Mouse (Mus musculus) spleen, adult 18-20 months (tissue): ENCODE data around the gene Armh3.
"Not testable (repeated sequence)": the region's sequence is repeated elsewhere in the genome, so short reads cannot be mapped to it uniquely, and the experiment has no call there.

Experiments
- DNase-seq, 2 experiments: peaks; one replicate each; pipeline ENCODE4 v3.0.0; 2022; ENCODE audit warnings: mixed read lengths in 2 of 2

Armh3 gene

DNA sequence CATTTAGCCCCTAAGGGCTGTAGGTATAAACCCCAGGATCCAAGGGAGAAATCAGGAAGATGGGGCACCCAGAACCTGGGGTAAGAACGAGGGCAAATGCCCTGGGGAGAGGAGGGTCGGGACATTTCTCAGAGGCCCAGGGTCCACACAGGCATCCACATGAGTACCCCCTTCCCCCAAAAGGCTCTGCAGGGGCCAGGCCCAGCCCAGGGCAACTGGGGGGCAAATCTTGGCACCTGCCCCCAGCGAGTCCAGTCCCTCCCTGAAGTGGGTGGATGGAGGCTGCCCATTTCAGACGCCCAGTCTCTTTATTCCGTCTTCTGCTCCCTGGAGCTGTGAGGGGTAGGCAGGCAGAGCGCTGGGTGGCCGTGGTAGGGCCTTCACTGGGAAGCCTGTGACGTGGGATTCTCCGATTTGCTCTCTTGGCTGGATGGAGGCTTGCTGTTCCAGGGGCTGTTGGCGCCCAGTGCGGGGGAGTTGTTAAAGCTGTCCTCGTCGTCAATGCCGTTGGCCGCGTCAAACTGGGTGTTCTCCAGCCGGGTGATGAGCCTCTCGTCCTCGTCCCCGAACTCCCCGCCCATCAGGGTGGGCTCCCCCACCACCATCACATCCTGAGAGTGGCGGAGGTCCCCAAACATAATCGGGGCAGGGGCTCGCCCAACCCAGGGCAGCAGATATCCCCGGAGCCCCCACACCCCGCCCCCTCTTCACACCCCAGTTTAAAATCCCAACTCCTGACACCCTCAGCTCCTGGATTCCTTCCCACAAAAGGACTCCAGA is 34.6 kb upstream of the Armh3 start:
- no peak for DNase-seq

DNA sequence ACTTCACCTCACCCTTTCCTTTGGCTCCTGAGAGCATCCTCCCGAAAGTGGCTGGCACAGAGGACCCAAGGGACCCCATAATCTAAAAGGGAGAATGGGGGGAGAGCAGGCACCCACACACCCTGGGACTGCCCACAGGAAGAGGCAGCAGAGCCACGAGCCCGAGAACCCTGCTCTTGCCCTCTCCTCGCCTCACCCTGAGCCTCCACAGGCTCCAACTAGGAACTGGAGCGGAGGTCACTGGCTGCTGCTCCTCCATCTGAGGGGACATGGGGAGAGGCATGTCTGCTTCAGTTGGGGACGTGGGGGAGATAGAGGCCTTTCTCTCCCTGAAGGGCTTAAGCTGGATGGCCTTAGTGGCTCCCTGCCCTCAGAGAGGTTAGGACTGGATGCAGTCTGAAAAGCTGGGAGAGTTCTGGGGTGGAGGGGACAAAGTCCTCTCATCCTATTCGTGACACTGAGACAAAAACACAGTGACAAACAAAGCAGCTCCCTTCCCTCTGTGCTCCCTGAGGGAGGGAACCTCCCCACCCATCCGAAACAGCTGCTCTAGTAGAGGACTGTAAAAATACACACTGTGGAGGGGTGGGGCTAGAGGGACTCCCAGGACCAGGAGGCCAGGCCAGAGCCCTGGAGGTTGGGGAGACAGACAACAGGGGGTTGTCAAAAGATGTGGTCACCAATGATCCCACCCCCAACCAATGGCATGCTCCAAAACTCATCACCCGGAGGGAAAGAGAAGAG is 33.6 kb upstream of the Armh3 start:
- no peak for DNase-seq

DNA sequence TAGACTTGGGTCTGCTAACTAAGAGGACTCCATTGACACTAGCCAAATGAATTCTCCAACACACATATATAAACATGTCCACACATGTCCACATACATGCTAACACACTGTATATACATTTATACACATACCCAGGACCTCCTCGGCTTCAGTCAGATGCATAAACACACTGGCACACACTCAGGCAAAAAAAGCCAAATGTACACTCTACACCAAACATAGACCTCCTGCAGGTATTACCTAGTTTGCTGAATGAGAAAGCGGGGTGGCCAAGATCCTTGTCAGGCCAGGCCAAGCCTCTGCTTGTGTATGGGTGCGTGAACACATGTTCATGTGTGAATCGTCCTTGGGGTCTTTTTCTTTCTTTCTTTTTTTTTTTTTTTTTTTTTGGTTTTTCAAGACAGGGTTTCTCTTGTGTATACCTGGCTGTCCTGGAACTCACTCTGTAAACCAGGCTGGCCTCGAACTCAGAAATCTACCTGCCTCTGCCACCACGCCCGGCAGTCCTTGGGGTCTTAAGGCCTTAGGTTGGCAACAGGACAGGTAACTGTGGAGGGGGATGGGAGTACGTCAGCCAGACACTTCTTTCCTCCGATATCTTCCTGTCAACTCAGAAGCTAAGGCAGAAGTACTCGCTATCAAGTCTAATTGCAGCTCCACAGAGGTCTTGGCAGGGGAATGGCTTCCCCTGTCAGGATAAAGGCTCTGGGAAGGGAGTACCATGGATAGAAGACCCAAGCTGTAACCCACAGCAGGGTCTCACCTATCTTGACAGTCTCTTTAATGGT is 32.1 kb upstream of the Armh3 start:
- no peak for DNase-seq

DNA sequence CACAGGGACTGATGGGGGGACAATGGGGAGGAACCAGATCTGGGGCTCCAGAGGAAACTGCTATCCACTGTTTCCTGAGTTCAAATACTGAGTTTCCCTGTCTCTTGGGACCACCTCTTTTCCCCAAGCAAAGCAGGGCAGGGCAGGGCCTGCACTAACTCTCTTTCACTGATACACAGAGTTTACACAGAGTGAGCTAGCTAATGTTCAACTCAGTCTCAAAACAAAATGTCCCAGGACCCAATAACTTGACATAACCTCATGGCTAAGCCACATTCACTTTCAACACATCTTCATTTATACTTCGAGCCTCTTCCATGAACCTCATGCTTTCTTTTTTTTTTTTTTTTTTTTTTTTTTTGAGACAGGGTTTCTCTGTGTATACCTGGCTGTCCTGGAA is 31.4 kb upstream of the Armh3 start:
- no peak for DNase-seq

DNA sequence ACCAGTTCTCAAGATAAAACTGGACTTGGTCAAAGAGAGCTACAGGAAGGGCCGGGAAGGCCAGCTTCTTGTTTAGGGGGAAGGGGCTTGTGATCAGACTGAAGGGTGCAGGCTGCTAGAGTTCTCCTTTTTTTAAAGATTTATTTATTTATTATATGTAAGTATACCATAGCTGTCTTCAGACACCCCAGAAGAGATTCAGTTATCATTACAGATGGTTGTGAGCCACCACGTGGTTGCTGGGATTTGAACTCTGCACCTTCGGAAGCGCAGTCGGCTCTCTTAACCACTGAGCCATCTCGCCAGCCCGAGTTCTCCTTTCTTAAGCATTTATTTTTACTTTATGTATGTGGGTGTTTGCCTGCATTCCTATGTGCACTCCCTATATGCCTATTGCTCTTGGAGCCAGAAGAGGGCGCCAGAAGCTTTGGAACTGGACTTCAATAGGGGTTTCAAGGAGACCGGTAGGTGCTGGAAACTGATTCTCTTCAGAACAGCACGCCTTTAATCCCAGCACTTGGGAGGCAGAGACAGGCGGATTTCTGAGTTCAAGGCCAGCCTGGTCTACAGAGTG is 30.5 kb upstream of the Armh3 start:
- no peak for DNase-seq

DNA sequence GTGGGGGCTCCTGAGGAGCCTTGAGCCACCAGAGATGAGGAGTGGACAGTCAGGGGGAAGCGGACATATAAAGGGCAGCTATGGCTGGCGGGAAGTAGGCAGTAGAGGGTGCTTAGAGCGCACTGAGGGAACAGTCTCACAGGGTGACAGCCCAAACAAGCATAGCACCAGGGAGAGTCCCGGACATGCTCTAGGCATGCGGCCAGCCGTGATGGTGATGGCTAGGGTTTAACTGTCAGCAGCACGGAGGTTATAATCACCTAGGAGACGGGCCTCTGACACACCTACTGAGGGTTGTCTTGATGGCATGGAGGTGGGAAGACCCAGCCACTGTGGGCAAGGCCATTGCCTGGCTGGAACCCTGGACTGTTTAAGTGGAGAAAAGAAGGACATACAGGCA is 28.3 kb upstream of the Armh3 start:
- DNase-seq = no peak

DNA sequence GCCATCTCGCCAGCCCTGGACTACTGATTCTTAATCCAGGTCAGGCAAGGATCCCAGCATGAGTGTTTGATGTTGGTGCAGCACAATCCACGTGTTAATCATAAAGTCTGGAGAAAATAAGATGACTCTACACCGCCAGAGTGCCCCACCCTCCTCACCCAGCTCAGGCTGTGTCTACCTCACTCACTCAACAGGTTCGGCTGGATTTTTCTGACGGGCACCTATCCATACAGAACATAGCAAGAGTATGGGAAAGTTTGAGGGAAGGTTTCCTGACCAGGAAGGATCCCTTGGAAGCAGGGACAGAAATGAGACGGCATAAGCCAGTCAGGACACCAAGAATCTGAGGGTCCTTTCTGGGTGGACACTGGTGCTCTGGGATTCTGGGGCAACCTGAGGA is 26.7 kb upstream of the Armh3 start:
- DNase-seq = no peak

DNA sequence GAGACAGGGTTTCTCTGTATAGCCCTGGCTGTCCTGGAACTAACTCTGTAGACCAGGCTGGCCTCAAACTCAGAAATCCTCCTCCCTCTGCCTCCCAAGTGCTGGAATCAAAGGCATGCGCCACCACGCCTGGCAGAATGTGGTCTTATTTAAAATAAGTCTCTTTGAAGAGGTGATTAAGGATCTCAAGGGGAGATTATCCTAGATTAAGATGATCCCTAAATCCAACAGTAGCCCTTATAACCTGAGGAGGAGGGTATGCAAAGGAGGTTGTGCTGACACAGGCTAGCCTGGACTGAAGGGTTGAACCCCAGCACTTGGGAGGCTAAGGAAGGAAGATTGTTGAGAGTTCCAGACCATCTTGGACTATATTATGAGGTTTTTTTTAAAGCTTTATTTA is 17.7 kb upstream of the Armh3 start:
- DNase-seq = no peak

DNA sequence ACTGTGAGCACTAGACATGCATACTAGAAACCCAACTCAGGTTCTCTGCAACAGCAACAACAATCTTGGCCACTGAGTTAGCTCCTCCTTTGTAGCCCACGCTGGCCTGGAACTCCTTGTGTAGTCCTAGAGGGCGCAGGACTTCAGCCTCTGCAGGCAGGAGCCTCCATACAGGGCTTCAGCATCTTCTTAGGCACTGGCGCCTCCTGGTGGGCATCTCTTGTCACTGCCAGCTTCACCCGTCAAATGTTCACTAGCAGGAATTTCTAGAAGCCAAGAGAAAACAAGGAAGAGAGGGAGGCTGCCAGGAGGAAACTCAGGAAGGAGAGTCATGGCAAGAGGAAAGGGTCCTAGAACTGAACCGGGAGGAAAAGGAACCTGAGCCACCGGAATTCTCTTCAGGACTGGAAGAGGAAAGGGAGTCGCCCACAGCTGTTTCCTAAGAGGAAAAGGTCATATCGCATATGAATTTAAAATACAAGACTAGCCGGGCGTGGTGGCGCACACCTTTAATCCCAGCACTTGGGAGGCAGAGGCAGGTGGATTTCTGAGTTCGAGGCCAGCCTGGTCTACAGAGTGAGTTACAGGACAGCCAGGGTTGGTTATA is 16.4 kb upstream of the Armh3 start:
- peak; percentile 68 to 88 for DNase-seq

DNA sequence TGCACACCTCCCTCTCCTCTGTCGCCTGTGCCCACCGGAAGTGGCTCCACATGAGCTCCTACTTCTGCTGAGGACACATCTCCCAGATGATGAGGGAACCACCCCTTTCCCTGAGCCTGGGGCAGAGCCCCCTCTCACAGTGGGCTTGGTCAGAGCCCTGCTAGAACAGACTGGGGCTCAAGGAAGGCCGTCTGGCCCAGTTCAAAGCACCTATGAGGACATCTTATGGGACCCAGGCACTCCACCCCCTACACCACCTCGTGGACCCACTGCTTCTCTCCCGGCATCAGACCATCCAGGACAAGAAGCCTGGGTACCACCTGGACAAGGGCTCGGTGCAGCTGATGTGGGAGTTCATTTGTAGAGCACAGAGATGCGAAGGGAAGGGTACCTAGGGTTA is 7.4 kb upstream of the Armh3 start:
- no peak for DNase-seq

DNA sequence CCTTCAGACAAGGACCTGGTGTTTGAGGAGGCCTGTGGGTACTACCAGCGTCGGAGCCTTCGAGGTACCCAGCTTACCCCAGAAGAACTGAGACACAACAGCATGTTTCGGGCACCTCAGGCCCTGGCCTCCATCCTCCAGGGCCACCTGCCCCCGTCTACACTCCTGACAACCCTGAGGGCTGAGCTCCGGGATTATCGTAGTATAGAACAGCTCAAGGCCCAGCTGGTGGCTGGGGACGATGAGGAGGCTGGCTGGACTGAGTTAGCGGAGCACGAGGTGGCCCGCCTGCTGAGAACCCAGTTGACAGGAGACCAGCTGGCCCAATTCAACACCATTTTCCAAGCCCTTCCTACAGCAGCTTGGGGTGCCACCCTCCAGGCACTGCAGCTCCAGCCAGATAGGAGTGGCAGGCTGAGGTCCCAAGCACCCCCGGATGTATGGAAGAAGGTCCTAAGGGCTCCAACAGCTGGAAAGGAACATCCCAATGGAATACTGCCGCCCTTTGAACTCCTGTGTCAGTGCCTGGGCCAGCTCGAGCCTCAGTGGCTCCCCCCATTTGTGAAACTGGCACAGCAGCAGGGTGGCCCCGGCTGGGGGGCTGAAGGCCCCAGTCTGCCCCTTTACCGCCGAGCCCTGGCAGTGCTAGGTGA is 6.7 kb upstream of the Armh3 start:
- DNase-seq = no peak

DNA sequence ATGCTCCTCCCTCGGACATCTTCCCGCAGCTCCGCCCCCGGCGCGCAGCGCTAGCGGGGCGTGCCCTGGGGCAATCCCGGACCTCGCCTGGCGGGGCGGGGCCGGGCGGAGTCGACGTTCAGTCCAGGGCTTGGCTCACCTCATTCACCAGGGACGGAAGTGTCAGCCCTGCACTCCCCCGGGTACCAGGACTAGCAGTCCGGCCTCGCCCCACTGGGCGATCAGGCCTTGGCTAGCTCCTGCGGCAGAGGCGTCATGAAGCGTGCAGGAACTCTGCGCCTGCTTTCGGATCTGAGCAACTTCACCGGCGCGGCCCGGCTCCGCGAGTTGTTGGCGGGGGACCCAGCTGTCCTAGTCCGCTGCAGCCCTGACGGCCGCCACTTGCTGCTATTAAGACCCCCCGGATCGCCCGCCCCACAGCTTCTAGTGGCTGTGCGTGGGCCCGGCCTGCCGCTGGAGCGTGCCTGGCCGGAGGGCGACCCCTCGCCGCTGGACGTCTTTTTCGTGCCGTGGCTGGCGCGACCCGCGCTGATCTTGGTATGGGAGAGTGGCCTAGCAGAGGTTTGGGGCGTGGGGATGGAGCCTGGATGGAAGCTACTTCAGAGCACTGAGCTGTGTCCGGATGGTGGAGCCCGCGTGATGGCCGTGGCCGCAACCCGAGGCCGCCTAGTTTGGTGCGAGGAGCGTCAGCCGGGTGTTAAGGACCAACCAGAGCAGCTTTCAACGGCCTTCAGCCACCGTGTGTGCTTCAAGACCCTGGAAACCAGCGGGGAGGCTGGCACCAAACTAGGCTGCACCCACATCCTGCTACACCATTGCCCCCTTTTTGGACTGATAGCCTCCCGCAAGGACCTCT is 5.3 kb upstream of the Armh3 start, which contains the start of gene Hps6:
TSS of gene Hps6 (plus strand) at position 138 of the 856 bp plus-strand sequence.
- peak; percentile 88 to 90 for DNase-seq

DNA sequence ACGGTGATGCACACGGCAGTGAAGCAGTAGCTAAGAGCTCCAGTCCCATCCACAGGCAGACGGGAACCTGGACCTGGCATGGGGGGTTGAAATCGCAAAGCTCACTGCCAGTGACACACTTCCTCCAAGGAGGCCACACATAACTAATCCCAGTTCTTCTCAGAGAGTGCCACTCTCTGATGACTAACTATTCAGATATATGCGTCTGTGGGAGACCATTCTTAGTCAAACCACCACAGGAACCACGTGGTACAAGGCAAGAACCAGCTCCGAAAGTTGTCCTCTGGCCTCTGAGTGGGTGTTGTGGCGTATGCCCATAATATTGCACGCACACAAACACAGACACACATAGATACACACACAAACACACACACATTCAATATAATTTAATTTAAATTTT is 4.0 kb upstream of the Armh3 start:
- no peak for DNase-seq

DNA sequence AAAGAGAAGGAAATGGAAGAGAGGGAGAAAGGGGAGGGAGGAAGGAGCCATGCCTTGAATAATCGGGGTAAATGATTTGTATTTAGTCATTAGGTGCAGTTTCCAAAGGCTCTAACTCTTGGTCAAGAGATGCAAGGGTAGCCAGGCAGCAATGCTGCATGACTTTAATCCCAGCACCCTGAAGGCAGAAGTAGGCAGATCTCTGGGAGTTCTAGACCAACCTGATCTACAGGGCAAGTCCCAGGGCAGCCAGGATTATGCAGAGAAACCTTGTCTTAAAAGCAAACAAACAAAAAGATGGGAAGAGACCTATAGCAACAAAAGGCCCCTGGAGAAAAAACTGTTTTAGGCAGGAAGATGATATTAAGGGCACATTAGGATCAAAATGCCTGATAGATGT is 1.1 kb upstream of the Armh3 start:
- DNase-seq = no peak

DNA sequence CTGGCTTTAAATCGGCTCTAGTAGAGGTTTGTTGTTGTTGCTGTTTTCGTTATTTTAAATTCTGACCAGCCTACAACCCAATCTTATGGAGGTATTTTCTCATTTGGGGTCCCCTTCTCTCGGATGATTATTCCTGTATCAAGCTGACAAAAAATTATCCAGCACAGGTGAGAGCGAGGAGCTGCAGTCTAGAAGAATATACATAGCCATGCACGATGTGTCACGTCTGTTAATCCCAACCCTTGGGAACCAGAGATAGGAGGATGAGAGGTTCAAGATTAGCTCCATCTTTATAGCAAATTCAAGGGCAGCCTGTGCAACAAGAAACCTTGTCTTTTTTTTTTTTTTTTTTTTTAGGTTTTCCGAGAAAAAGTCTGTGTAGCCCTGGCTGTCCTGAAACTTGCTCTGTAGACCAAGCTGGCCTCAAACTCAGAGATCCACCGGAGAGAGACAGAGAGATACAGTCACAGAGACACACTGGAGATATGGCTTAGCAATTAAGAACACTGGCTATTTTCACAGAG is 468 bp upstream of the Armh3 start:
- no peak for DNase-seq

DNA sequence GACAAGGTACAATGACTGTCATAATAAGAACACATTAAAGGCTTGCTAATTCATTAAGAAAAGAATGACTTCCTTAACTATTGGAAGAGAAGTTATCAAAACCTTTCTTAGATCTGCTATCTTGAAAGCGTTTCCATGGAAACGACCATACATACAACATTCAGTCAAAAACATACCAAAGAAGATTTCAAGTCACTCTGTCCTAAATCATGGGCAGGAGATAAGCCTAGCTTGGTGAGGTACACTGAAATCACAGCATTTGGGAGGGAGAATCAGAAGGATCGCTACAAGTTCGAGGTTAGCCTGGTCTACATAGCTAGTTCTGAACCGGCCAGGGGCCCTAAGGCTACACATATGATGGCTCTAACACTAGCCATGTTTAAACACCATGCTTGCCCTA is 923 bp downstream of the Armh3 start:
- DNase-seq = no peak

DNA sequence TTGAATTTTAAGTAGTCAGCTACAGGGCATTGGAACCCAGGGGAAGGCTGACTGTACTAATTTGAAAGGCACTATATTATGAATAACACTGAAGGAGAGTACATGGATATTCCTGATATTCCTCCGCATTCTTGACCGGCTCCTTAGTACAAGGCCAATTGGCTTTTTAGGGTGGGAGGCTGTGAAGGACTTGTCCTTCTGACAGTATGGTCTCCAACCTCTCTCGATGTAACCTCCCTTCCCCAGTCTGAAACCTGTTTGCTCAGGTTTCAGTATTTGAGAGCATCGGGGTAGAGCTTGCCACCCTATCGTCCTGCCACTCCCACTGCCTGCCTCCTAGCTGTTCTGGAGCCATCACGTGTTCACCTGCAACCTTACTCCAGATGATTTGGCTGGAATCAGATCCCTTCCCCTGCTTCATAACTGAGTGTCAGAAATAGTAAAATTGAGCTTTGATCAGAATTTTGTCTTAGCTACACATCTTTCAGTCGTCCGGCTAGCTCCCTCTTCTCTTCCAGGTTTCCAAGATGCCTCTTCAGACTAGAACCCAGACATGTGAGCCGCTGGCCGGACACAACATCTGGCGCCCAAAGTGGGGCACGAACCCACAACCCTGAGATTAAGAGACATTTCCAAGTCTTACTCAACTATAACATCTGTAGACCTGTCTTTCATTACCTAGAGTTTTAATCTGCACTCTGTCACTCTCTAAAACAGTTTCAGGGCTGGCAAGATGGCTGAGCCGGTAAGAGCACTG is 4.1 kb downstream of the Armh3 start:
- no peak for DNase-seq

DNA sequence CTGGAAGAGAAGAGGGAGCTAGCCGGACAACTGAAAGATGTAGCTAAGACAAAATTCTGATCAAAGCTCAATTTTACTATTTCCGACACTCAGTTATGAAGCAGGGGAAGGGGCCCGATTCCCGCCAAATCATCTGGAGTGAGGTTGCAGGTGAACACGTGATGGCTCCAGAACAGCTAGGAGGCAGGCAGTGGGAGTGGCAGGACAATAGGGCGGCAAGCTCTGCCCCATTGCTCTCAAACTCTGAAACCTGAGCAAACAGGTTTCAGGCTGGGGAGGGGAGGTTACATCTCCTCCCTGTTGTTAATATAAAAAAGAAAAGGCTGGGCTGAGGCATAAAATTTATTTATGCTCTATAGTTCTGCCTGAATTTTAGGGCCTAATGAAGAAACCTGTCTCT is 4.8 kb downstream of the Armh3 start:
- DNase-seq = not testable (repeated sequence)

DNA sequence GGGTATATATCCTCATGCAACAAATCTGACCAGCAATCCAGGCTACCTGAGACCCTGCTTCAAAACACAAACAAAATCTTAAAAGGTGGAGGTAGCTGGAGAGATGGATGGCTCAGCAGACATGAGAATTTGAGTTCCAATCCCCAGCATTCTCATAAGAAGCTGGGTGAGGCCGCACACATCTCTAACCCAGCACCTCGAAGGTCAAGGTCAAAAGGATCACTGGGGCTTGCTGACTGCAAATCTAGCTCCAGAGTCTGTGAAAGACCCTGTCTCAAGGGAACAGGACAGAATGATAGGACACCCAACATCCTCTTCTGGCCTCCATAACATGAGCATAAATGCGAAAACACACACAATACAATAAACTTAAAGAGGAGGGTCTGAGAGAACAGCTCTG is 7.1 kb downstream of the Armh3 start:
- no peak for DNase-seq

DNA sequence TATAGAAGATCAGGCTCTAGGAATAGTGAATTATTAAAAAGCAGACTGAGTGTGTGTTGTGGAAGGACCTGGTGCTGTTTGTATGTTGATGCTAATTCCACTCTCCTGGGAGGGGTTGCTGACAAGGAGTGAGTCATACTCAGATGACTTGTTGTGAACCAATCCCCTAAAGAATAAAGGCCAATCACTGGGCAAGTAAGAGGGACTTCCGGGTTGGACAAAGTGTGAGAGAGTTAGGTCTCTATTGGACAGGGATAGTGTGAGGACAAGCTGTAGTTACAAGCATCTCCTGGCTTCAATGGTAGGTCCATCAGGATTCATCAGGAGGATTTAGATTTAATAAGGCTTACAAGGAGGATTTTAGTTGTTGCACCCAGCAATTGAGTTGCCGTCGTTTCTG is 10.1 kb downstream of the Armh3 start:
- no peak for DNase-seq
